ENCODE assay signal across 8 mouse cellular contexts in genomic region chr8:85298600-85299433, GRCm38 (mm10). TPM values are rescaled to one million over a fixed set of nuclear protein-coding genes. Genes with fewer than 3 reads are reported as not detected.
A peak's percentile ranks its signal among the peaks of the same experiment; 100 is the strongest.
DNase-seq lines count a peak whose midpoint lies in the region; ATAC-seq and TF ChIP-seq lines count a peak whose summit lies in the region.

No protein-coding gene starts in this region.

- H3K9ac ChIP-seq in forebrain, embryonic 15.5 days (replicated peaks), result peak overlapping the region; percentile 94

- peak overlapping the region; percentile 96 for H3K4me3 ChIP-seq in forebrain, embryonic 15.5 days
- peak overlapping the region; percentile 95 for H3K4me3 ChIP-seq in lung, adult 2 months (replicated peaks; ENCODE audit: extremely low read depth, low read depth, low read length)
- H3K4me3 ChIP-seq in olfactory bulb, adult 2 months (ENCODE audit: insufficient read depth, low read depth, low read length), result peak overlapping the region; percentile 70

- DNase-seq in left cerebral cortex, adult 11 months (ENCODE audit: low spot score), result peak; percentile 4
- no peak for DNase-seq in left cerebral cortex, adult 8-10 months (ENCODE audit: low spot score in 2 of 2)
- DNase-seq in T-cell, adult 2 months (ENCODE audit: low spot score), result peak; percentile 20
- DNase-seq in kidney, adult 9 months, result peak; percentile 11
- DNase-seq in lung, adult 2 months, result peak; percentile 14
- no peak for DNase-seq in testis, postnatal 14 days (ENCODE audit: low spot score)

- TF ChIP-seq POLR2A in lung, adult 2 months (IDR thresholded peaks at IDR 0.05; ENCODE audit: borderline replicate concordance, extremely low read depth, low read depth, low read length), result no peak
- no peak for TF ChIP-seq POLR2A in olfactory bulb, adult 2 months (IDR thresholded peaks at IDR 0.05; ENCODE audit: insufficient read depth, low read depth, low read length)

- H3K36me3 ChIP-seq in forebrain, embryonic 15.5 days, result peaks cover 17% of the 10 kb centered on the region

- no peaks in the 10 kb centered on the region for H3K27me3 ChIP-seq in forebrain, embryonic 15.5 days

- H3K27ac ChIP-seq in forebrain, embryonic 15.5 days (replicated peaks), result peak overlapping the region; percentile 99
- peak overlapping the region; percentile 22; the same call in 1 of the 2 replicates for H3K27ac ChIP-seq in olfactory bulb, adult 2 months (ENCODE audit: insufficient read depth, low read depth, low read length)

- H3K4me2 ChIP-seq in forebrain, embryonic 15.5 days (replicated peaks), result peak overlapping the region; percentile 56

- H3K9me3 ChIP-seq in forebrain, embryonic 15.5 days, result no peaks in the 10 kb centered on the region

- no peak for TF ChIP-seq CTCF in lung, adult 2 months (IDR thresholded peaks at IDR 0.05; ENCODE audit: insufficient read depth, low read length)
- TF ChIP-seq CTCF in olfactory bulb, adult 2 months (IDR thresholded peaks at IDR 0.05; ENCODE audit: insufficient read depth, low read depth, low read length), result no peak

- ATAC-seq in forebrain, embryonic 15.5 days (replicated peaks), result no peak; the same call in 1 of the 2 replicates

- H3K4me1 ChIP-seq in forebrain, embryonic 15.5 days, result peaks cover 38% of the 10 kb centered on the region
- peaks cover 3% of the 10 kb centered on the region; the same call in 1 of the 2 replicates for H3K4me1 ChIP-seq in lung, adult 2 months (ENCODE audit: control insufficient read depth, insufficient read depth, low read length)
- H3K4me1 ChIP-seq in olfactory bulb, adult 2 months (ENCODE audit: control insufficient read depth, insufficient read depth, low read length), result no peaks in the 10 kb centered on the region

- under 1% methylated on average over 53 of the region's 53 CpGs for WGBS in forebrain, embryonic 15.5 days
- under 1% methylated on average over 53 of the region's 53 CpGs for WGBS in lung, adult 2 months
- WGBS in olfactory bulb, adult 2 months, result under 1% methylated on average over 53 of the region's 53 CpGs

RNA-seq across cellular contexts. Expression of gene Orc6, which starts 0.6 kb away (rescaled TPM):
- total RNA-seq in left cerebral cortex, adult 8-10 months (2022), result 10 to 100 TPM; 25.7 to 30.9 (median 28.3) TPM
- polyA plus RNA-seq in forebrain, embryonic 15.5 days (2015; fragmentation: Nextera tagmentation; extraction: Ambion mirVana), result 82.8 and 87.4 TPM in 2 replicates
- 10.1 and 11.9 TPM in 2 replicates for polyA plus RNA-seq in lung, adult 2 months (2012; rRNA removed)
- not detected in 2 replicates for polyA plus RNA-seq in olfactory bulb, adult 2 months (2012; ENCODE audit: insufficient read depth, insufficient read length, low replicate concordance, missing spikeins)

RNA-seq across cellular contexts. Expression of gene Vps35, which starts 0.8 kb away (rescaled TPM):
- total RNA-seq in left cerebral cortex, adult 8-10 months (2022), result 100 to 1,000 TPM; 121 to 134 (median 127) TPM
- 175 and 190 TPM in 2 replicates for polyA plus RNA-seq in forebrain, embryonic 15.5 days (2015; fragmentation: Nextera tagmentation; extraction: Ambion mirVana)
- polyA plus RNA-seq in lung, adult 2 months (2012; rRNA removed), result 11.9 and 19.9 TPM in 2 replicates
- not detected in 2 replicates for polyA plus RNA-seq in olfactory bulb, adult 2 months (2012; ENCODE audit: insufficient read depth, insufficient read length, low replicate concordance, missing spikeins)

Comparison
In these comparisons a context has a peak if more than half of its experiments do, and no peak if none do; other contexts are left out.
1. DNase-seq: peak in left cerebral cortex, adult 11 months (single experiment), T-cell, adult 2 months (single experiment), kidney, adult 9 months (single experiment) and lung, adult 2 months (single experiment); none in left cerebral cortex, adult 8-10 months (0 of 2) and testis, postnatal 14 days (single experiment).
2. Peak in every context shown above with its lines, with median percentiles within 50 percentile points of each other: H3K4me3 ChIP-seq.